Mouse (Mus musculus): ENCODE results near the gene Asphd2.

- TF ChIP-seq CTCF (IDR thresholded peaks at IDR 0.05; ENCODE audit: borderline replicate concordance, insufficient read depth, low read length) (no peak), POLR2A (IDR thresholded peaks at IDR 0.05; ENCODE audit: low read depth, low read length) (no peak)
These were observed 55.5 kb downstream of the Asphd2 start for GRCm38 (mm10) chr5:112339215-112339614.
